Mouse (Mus musculus) liver, embryonic 11.5 days (tissue): ENCODE data around the gene Bfar. TPM values are rescaled to one million over a fixed set of nuclear protein-coding genes. Genes with fewer than 3 reads are reported as not detected.
"Not testable (repeated sequence)": the region's sequence is repeated elsewhere in the genome, so short reads cannot be mapped to it uniquely, and the experiment has no call there.

ENCODE experiments used
- ATAC-seq: fragments of 200-750 bp; cut with Nextera tagmentation; replicated peaks from 2 replicates; pipeline ENCODE4 v1.8.0; 2017; ENCODE audit warnings: moderate number of reproducible peaks, mild to moderate bottlenecking, moderate TSS enrichment, moderate library complexity; ENCODE audit not compliant: low FRiP score
- DNase-seq: peaks from one replicate; pipeline ENCODE4 v3.0.0-alpha.2; 2017; ENCODE audit warnings: low spot score
- H3K27ac ChIP-seq: fragments of 300-500 bp; sonication (generic); 2 replicates; pipeline ENCODE4 v1.5.1; 2014; ENCODE audit warnings: mild to moderate bottlenecking, low read depth, low read length, control low read depth
- H3K27me3 ChIP-seq: fragments of 300-500 bp; sonication (generic); replicated peaks from 2 replicates; pipeline ENCODE4 v1.6.1; 2014; ENCODE audit warnings: low read length, mixed read lengths; ENCODE audit not compliant: control insufficient read depth, insufficient read depth
- H3K36me3 ChIP-seq: fragments of 300-500 bp; sonication (generic); 2 replicates; pipeline ENCODE4 v1.6.1; 2014; ENCODE audit warnings: mild to moderate bottlenecking, low read length, moderate library complexity, mixed read lengths; ENCODE audit not compliant: control insufficient read depth, insufficient read depth
- H3K4me1 ChIP-seq: fragments of 300-500 bp; sonication (generic); replicated peaks from 2 replicates; pipeline ENCODE4 v1.6.1; 2014; ENCODE audit warnings: low read length, mixed read lengths; ENCODE audit not compliant: control insufficient read depth, insufficient read depth
- H3K4me2 ChIP-seq: fragments of 300-500 bp; sonication (generic); 2 replicates; pipeline ENCODE4 v1.6.1; 2014; ENCODE audit warnings: mild to moderate bottlenecking, control low read depth, moderate library complexity
- H3K4me3 ChIP-seq: fragments of 300-500 bp; sonication (generic); 2 replicates; pipeline ENCODE4 v1.5.1; 2014; ENCODE audit warnings: low read depth, low read length, control low read depth
- H3K9ac ChIP-seq: fragments of 300-500 bp; sonication (generic); 2 replicates; pipeline ENCODE4 v1.6.1; 2014; ENCODE audit warnings: low read depth, low read length, control low read depth
- H3K9me3 ChIP-seq: fragments of 300-500 bp; sonication (generic); 2 replicates; pipeline ENCODE4 v1.6.1; 2016; ENCODE audit warnings: low read length, inconsistent platforms, mixed read lengths; ENCODE audit not compliant: control insufficient read depth
- WGBS: fragments of 180-500 bp; shearing (Covaris S2); extraction: QIAGEN DNeasy Blood & Tissue Kit; methylation state at CpG from one replicate; pipeline ENCODE4 v1.1.7; 2014; 5-methylcytosine and 5-hydroxymethylcytosine counted together
- polyA plus RNA-seq: library from polyadenylated mRNA; unstranded; fragments of >200 nt; fragmentation: Nextera tagmentation; extraction: Ambion mirVana; gene quantifications from 2 replicates; pipeline ENCODE4 v1.2.1, GENCODE M21; 2014

Gene Bfar
- polyA plus RNA-seq, 1 experiment from 2014 or later = 28.8 TPM

DNA sequence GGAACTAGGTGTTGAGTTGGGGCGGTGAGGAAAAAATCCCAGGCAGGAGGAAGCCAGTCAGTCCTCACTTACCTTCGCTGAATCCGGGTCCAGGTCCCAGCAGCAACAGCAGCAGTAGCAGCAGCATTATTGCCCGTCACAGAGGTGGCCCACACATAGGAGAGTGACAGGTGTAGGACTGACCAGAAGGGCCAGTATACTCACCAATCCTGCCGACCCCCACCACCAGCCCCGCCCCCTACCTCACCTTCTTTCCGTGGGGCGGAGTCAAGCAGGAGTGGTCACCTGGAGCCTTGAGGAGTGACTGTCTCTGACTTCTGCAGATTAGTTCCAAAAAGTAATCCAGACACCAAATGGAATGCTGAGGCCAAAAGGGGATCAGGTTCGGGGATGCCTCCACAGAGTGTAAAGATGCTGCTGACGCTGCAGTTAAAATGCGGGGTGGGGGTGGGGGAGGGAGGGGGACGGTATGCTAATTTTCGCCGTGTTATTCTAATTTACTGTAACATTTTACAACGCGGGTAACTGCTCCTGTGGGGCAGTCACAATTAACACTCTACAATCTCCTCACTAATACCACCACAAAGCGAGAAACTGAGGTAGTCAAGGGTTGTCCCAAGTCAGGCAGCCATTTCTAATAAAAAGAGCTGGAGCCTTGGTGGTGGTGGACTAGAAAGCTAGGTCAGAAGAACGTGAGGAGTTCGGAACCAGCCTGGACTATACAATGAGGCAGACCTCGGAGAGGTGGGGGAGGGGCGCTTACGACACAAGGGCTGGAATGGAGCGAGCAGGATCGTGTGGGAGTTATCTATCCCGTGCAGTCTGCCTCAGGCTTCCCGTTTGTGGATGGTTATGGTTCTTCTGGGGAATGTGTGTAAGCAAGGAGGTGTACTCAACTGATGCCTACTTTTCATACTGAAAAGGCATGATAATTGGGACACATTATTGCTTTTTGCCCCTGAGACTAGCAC, 58.9 kb downstream of the Bfar start, which contains the start of gene Pla2g10:
Pla2g10 (minus strand) TSS at position 699 of the 971 bp plus-strand sequence.
- H3K36me3 ChIP-seq = no peaks in the 10 kb centered on the region
- DNase-seq = no peak
- H3K27ac ChIP-seq = no peak within 1 kb of the TSS
- H3K4me2 ChIP-seq = peak within 1 kb of the TSS; percentile 59
- H3K4me3 ChIP-seq = peak within 1 kb of the TSS; percentile 20; the same call in 1 of the 2 replicates
- H3K9me3 ChIP-seq = no peaks in the 10 kb centered on the region
- H3K4me1 ChIP-seq = peaks cover 6% of the 10 kb centered on the region; the same call in 1 of the 2 replicates
- H3K9ac ChIP-seq = no peak within 1 kb of the TSS
- peak; percentile 77 for ATAC-seq
- H3K27me3 ChIP-seq = no peaks in the 10 kb centered on the region
- WGBS = 14% methylated on average over 26 of the region's 26 CpGs

- H3K27me3 ChIP-seq = no peaks in the 10 kb centered on the region
- DNase-seq (no peak), ATAC-seq (no peak)
- H3K9ac ChIP-seq = no peak overlapping the region
- H3K4me2 ChIP-seq = no peak overlapping the region
- no peak overlapping the region for H3K4me3 ChIP-seq
- WGBS = 65% methylated on average over 3 of the region's 3 CpGs
- H3K27ac ChIP-seq = no peak overlapping the region
- no peaks in the 10 kb centered on the region for H3K36me3 ChIP-seq
- peaks cover 6% of the 10 kb centered on the region; the same call in 1 of the 2 replicates for H3K4me1 ChIP-seq
- no peaks in the 10 kb centered on the region for H3K9me3 ChIP-seq
These were observed 61.1 kb downstream of the Bfar start for GRCm38 (mm10) chr16:13732786-13733185.

GRCm38 (mm10) chr16:13733518-13734137, 62.0 kb downstream of the Bfar start:
- Histone ChIP-seq H3K4me1 (peaks cover 6% of the 10 kb centered on the region; the same call in 1 of the 2 replicates), H3K4me2 (no peak overlapping the region), H3K36me3 (no peaks in the 10 kb centered on the region), H3K27ac (no peak overlapping the region), H3K9ac (no peak overlapping the region), H3K4me3 (no peak overlapping the region), H3K9me3 (no peaks in the 10 kb centered on the region), H3K27me3 (no peaks in the 10 kb centered on the region)
- DNase-seq = peak; percentile 64
- 21% methylated on average over 9 of the region's 9 CpGs for WGBS
- no peak for ATAC-seq

GRCm38 (mm10) chr16:13735977-13736376, 64.3 kb downstream of the Bfar start:
- H3K36me3 ChIP-seq = no peaks in the 10 kb centered on the region
- no peaks in the 10 kb centered on the region for H3K9me3 ChIP-seq
- no peak overlapping the region for H3K27ac ChIP-seq
- ATAC-seq (no peak), DNase-seq (no peak)
- WGBS = 84% methylated on average over 8 of the region's 8 CpGs
- no peak overlapping the region for H3K4me3 ChIP-seq
- peaks cover 3% of the 10 kb centered on the region; the same call in 1 of the 2 replicates for H3K4me1 ChIP-seq
- no peaks in the 10 kb centered on the region for H3K27me3 ChIP-seq
- H3K4me2 ChIP-seq = no peak overlapping the region
- no peak overlapping the region for H3K9ac ChIP-seq

GRCm38 (mm10) chr16:13739044-13739443, 67.4 kb downstream of the Bfar start:
- 71% methylated on average over 4 of the region's 4 CpGs for WGBS
- not testable (repeated sequence) for H3K4me1 ChIP-seq, H3K9me3 ChIP-seq, H3K36me3 ChIP-seq, H3K4me3 ChIP-seq, H3K4me2 ChIP-seq, H3K9ac ChIP-seq, DNase-seq, H3K27me3 ChIP-seq, H3K27ac ChIP-seq, ATAC-seq

DNA sequence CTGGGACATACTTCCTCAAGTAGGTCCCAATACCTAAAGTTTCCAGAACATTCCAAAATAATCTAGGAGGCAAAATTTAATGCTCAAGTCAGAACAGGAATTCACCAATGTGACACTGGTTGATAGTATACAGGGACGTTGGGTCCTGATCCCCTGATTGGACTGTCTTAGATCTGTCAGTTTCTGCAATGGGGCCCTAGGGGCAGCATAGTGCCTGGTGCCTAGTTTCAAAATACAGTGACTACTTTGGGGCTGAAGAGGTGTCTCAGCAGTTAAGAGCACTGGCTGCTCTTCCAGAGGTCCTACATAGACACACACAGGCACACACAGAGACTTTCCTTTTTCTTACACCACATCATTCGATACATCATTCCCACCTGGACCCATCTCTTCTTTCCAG, 69.2 kb downstream of the Bfar start:
- WGBS = 48% methylated on average over 2 of the region's 2 CpGs
- peak; percentile 67 for ATAC-seq
- Histone ChIP-seq H3K36me3 (no peaks in the 10 kb centered on the region), H3K4me2 (no peak overlapping the region), H3K4me3 (no peak overlapping the region), H3K27me3 (no peaks in the 10 kb centered on the region), H3K27ac (no peak overlapping the region), H3K4me1 (no peaks in the 10 kb centered on the region), H3K9me3 (no peaks in the 10 kb centered on the region), H3K9ac (no peak overlapping the region)
- DNase-seq = no peak

GRCm38 (mm10) chr16:13747708-13748107, 76.0 kb downstream of the Bfar start:
- Histone ChIP-seq H3K27ac (no peak overlapping the region), H3K9me3 (no peaks in the 10 kb centered on the region), H3K4me2 (no peak overlapping the region), H3K27me3 (no peaks in the 10 kb centered on the region), H3K4me3 (no peak overlapping the region), H3K36me3 (no peaks in the 10 kb centered on the region), H3K4me1 (no peaks in the 10 kb centered on the region), H3K9ac (no peak overlapping the region)
- no peak for ATAC-seq
- 82% methylated on average over 8 of the region's 8 CpGs for WGBS
- no peak for DNase-seq

GRCm38 (mm10) chr16:13748124-13748523, 76.5 kb downstream of the Bfar start:
- ATAC-seq (no peak), DNase-seq (no peak)
- no peak overlapping the region for H3K27ac ChIP-seq
- no peaks in the 10 kb centered on the region for H3K9me3 ChIP-seq
- H3K4me1 ChIP-seq = no peaks in the 10 kb centered on the region
- no peaks in the 10 kb centered on the region for H3K27me3 ChIP-seq
- H3K4me3 ChIP-seq = no peak overlapping the region
- WGBS = 63% methylated on average over 3 of the region's 3 CpGs
- H3K36me3 ChIP-seq = no peaks in the 10 kb centered on the region
- no peak overlapping the region for H3K4me2 ChIP-seq
- H3K9ac ChIP-seq = no peak overlapping the region
